Comparison of ENCODE assay signal across 25 mouse cellular contexts in the genomic region with DNA sequence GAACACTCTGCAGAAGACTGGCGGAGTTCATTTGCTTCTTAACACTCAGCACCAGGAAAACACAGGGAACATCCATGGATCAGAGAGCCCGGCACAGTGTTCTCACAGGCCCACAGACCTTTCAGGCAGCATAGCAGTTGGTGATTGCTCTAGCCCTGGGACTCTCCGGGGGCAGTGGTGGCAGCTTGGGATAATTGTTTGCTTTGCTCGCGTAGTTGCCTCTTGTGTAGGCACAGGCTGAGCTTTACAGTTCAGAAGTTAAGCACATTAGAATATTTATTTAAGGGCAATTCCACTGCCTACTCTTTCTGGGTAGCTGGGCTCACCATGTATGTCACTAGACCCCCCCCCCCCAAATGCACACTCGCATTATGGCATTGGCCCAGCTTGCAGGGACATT. TPM values are rescaled to one million over a fixed set of nuclear protein-coding genes. Genes with fewer than 3 reads are reported as not detected.
DNase-seq lines count a peak whose midpoint lies in the region; ATAC-seq and TF ChIP-seq lines count a peak whose summit lies in the region.
"Had no signal": no experiment of that assay in that cellular context is flagged by ENCODE, and none has a peak within 500 bp of the region (broad histone marks: within the 10 kb centered on the region; RNA-seq: fewer than 3 reads in every experiment).

No protein-coding gene starts in this region.

- TF ChIP-seq CTCF in lung, embryonic 14.5 days (IDR thresholded peaks at IDR 0.05; ENCODE audit: low read depth): no peak

- H3K9me3 ChIP-seq in lung, embryonic 14.5 days (ENCODE audit: low read depth, low read length): no peaks in the 10 kb centered on the region
- H3K9me3 ChIP-seq in lung, embryonic 16.5 days (ENCODE audit: control insufficient read depth, low read length): no peaks in the 10 kb centered on the region
- H3K9me3 ChIP-seq: embryonic facial prominence, embryonic 10.5 days; embryonic facial prominence, embryonic 12.5 days; forebrain, embryonic 13.5 days; forebrain, embryonic 15.5 days; G1E had no signal

- no peak overlapping the region for H3K9ac ChIP-seq in lung, embryonic 14.5 days
- no peak overlapping the region for H3K9ac ChIP-seq in lung, embryonic 16.5 days (ENCODE audit: low read length)
- H3K9ac ChIP-seq: embryonic facial prominence, embryonic 12.5 days; forebrain, embryonic 13.5 days; forebrain, embryonic 15.5 days had no signal

- H3K27ac ChIP-seq in lung, embryonic 14.5 days (ENCODE audit: low read depth): no peak overlapping the region
- H3K27ac ChIP-seq in lung, embryonic 16.5 days (ENCODE audit: low read length): no peak overlapping the region
- H3K27ac ChIP-seq: embryonic facial prominence, embryonic 10.5 days; embryonic facial prominence, embryonic 12.5 days; forebrain, embryonic 13.5 days; forebrain, embryonic 15.5 days had no signal

- no peak overlapping the region for H3K4me2 ChIP-seq in lung, embryonic 14.5 days
- no peak overlapping the region for H3K4me2 ChIP-seq in lung, embryonic 16.5 days (ENCODE audit: low read depth, low read length)
- H3K4me2 ChIP-seq: embryonic facial prominence, embryonic 12.5 days; forebrain, embryonic 13.5 days; forebrain, embryonic 15.5 days had no signal

- DNase-seq in kidney, postnatal 10 days: peak; percentile 6
- DNase-seq in kidney, adult 11 months: no peak
- peak; percentile 26 for DNase-seq in lung, embryonic 14.5 days
- DNase-seq in lung, postnatal 4 days: no peak
- DNase-seq in lung, postnatal 10 days: no peak
- DNase-seq: adrenal gland, adult 8-10 months; adrenal gland, postnatal 14 days; adrenal gland, postnatal 36 days; B cell, adult 2 months; cerebellum, adult 11-12 months; cerebellum, adult 2 months; cerebellum, adult 9-10 months; cerebellum, postnatal 10 days; cerebellum, postnatal 25 days had no signal

- WGBS in lung, embryonic 14.5 days: 66% methylated on average over 6 of the region's 6 CpGs
- 49% methylated on average over 6 of the region's 6 CpGs for WGBS in lung, embryonic 16.5 days

- H3K27me3 ChIP-seq in lung, embryonic 14.5 days (ENCODE audit: insufficient read depth, low read length): no peaks in the 10 kb centered on the region
- no peaks in the 10 kb centered on the region for H3K27me3 ChIP-seq in lung, embryonic 16.5 days (ENCODE audit: control insufficient read depth, insufficient read depth, low read depth, low read length)
- H3K27me3 ChIP-seq: CH12.LX; embryonic facial prominence, embryonic 12.5 days; forebrain, embryonic 13.5 days; forebrain, embryonic 15.5 days had no signal

- H3K4me1 ChIP-seq in lung, embryonic 14.5 days (ENCODE audit: insufficient read depth): no peaks in the 10 kb centered on the region
- H3K4me1 ChIP-seq in lung, embryonic 16.5 days (replicated peaks; ENCODE audit: control insufficient read depth, insufficient read depth, low read length): peaks cover 4% of the 10 kb centered on the region; the same call in 1 of the 2 replicates
- H3K4me1 ChIP-seq: embryonic facial prominence, embryonic 10.5 days; embryonic facial prominence, embryonic 12.5 days; forebrain, embryonic 15.5 days had no signal

- H3K36me3 ChIP-seq in lung, embryonic 14.5 days (ENCODE audit: insufficient read depth): no peaks in the 10 kb centered on the region
- no peaks in the 10 kb centered on the region for H3K36me3 ChIP-seq in lung, embryonic 16.5 days (ENCODE audit: control insufficient read depth, insufficient read depth, low read length)
- H3K36me3 ChIP-seq: embryonic facial prominence, embryonic 10.5 days; embryonic facial prominence, embryonic 12.5 days; forebrain, embryonic 15.5 days; G1E had no signal

- no peak overlapping the region for H3K4me3 ChIP-seq in lung, embryonic 14.5 days (ENCODE audit: low read depth, low read length)
- H3K4me3 ChIP-seq in lung, embryonic 16.5 days (ENCODE audit: low read length): no peak overlapping the region
- H3K4me3 ChIP-seq: embryonic facial prominence, embryonic 10.5 days; embryonic facial prominence, embryonic 12.5 days; forebrain, embryonic 13.5 days; forebrain, embryonic 15.5 days had no signal

- peak; percentile 74; the same call in 1 of the 2 replicates for ATAC-seq in lung, embryonic 14.5 days (ENCODE audit: insufficient read depth)
- peak; percentile 75 for ATAC-seq in lung, embryonic 16.5 days (ENCODE audit: low read depth)
- ATAC-seq: activated CD4-positive, CD25-positive, alpha-beta regulatory T cell, adult 4 months; CD4-positive, CD25-positive, alpha-beta regulatory T cell, adult 4 months; forebrain, embryonic 13.5 days; forebrain, embryonic 15.5 days; Patski had no signal

RNA-seq across cellular contexts. Expression of gene Neurod6, which starts 34.4 kb away (rescaled TPM):
- polyA plus RNA-seq in lung, embryonic 14.5 days (2014; fragmentation: Nextera tagmentation; extraction: Ambion mirVana): not detected in 2 replicates
- 0.31 TPM in 1 of 2 replicates, not detected in the other for polyA plus RNA-seq in lung, embryonic 16.5 days (2015; fragmentation: Nextera tagmentation; extraction: Ambion mirVana)
- polyA plus RNA-seq: activated CD4-positive, CD25-positive, alpha-beta regulatory T cell, adult 4 months; CD4-positive, CD25-positive, alpha-beta regulatory T cell, adult 4 months; embryonic facial prominence, embryonic 10.5 days; embryonic facial prominence, embryonic 14.5 days; G1E; Patski had no signal

Comparison
In these comparisons a context has a peak if more than half of its experiments do, and no peak if none do; other contexts are left out.
1. DNase-seq: peak in kidney, postnatal 10 days (single experiment) and lung, embryonic 14.5 days (single experiment); none in kidney, adult 11 months (single experiment), lung, postnatal 4 days (0 of 2) and lung, postnatal 10 days (single experiment).